ENCODE assay signal across 10 mouse cellular contexts in the genomic region with DNA sequence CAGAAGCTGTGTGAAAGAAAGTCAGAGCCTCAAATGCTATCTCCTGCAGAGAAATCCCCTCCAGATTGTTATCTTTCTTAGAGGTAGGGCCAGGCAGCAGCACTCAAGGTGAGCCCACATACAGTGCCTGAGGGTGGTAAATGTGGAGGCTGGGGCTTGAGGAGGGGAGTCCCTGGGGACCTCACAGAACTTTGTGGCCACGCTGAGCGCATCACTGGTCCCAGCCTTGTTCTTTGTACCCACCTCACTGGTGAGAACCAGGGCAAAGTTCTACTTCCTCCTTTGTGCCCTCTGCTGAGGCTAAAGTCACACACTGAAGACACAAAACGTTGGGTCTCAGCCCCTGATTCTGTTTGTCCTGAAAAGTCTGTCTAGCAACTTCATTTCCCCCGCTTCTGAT. TPM values are rescaled to one million over a fixed set of nuclear protein-coding genes. Genes with fewer than 3 reads are reported as not detected.
DNase-seq lines count a peak whose midpoint lies in the region; ATAC-seq lines count a peak whose summit lies in the region.
"Had no signal": no experiment of that assay in that cellular context is flagged by ENCODE, and none has a peak within 500 bp of the region (broad histone marks: within the 10 kb centered on the region; RNA-seq: fewer than 3 reads in every experiment).

No protein-coding gene starts in this region.

- H3K27ac ChIP-seq in limb, embryonic 15.5 days: no peak overlapping the region
- H3K27ac ChIP-seq: midbrain, embryonic 12.5 days had no signal

- DNase-seq in 416B (ENCODE audit: low read depth): peak; percentile 49
- no peak for DNase-seq in layer of hippocampus, postnatal 25 days (ENCODE audit: extremely low spot score in 1 of 2, low spot score in 1 of 2)
- DNase-seq in cerebellum, adult 8-10 months: no peak
- DNase-seq in left cerebral cortex, postnatal 25 days (ENCODE audit: low spot score in 2 of 2): no peak
- DNase-seq in gastrocnemius, adult 18-20 months (ENCODE audit: low spot score): no peak

- no peaks in the 10 kb centered on the region for H3K9me3 ChIP-seq in limb, embryonic 15.5 days
- H3K9me3 ChIP-seq: midbrain, embryonic 12.5 days had no signal

- H3K36me3 ChIP-seq in limb, embryonic 15.5 days: no peaks in the 10 kb centered on the region
- H3K36me3 ChIP-seq: midbrain, embryonic 12.5 days had no signal

- intact Hi-C loops in left cerebral cortex, postnatal 25 days (cut with DNase I): loop anchor here (10.0 kb wide), 1 partner anchor 51 kb away; no protein-coding TSS in a partner anchor

- no peaks in the 10 kb centered on the region; the same call in 1 of the 2 replicates for H3K27me3 ChIP-seq in limb, embryonic 15.5 days

- 0 out of 2 replicates have a peak overlapping the region, but pooled peaks have one; percentile 1 for H3K4me3 ChIP-seq in limb, embryonic 15.5 days
- H3K4me3 ChIP-seq: midbrain, embryonic 12.5 days had no signal

- ATAC-seq in CD4-positive, CD25-positive, alpha-beta regulatory T cell, adult 4 months: peak; percentile 60
- ATAC-seq in limb, embryonic 15.5 days (ENCODE audit: insufficient number of reproducible peaks, low FRiP score, low TSS enrichment, low read depth): no peak
- ATAC-seq in monocyte, adult 5-6 weeks (replicated peaks; ENCODE audit: insufficient number of reproducible peaks, low FRiP score, low TSS enrichment, poor library complexity, severe bottlenecking): peak; percentile 81

- 83% methylated on average over 4 of the region's 4 CpGs for WGBS in limb, embryonic 15.5 days

- no peak overlapping the region for H3K9ac ChIP-seq in limb, embryonic 15.5 days
- H3K9ac ChIP-seq: midbrain, embryonic 12.5 days had no signal

- H3K4me2 ChIP-seq in limb, embryonic 15.5 days: no peak overlapping the region
- H3K4me2 ChIP-seq: midbrain, embryonic 12.5 days had no signal

- H3K4me1 ChIP-seq in limb, embryonic 15.5 days: peaks cover 8% of the 10 kb centered on the region

RNA-seq across cellular contexts. Expression of gene Nrros, which starts 2.0 kb away (rescaled TPM):
- 10 to 100 TPM; 61.7 to 77.0 TPM for polyA plus RNA-seq in CD4-positive, CD25-positive, alpha-beta regulatory T cell, adult 4 months (2017; shearing (Covaris generic))
- 21.3 and 23.0 TPM in 2 replicates for polyA plus RNA-seq in limb, embryonic 15.5 days (2015; fragmentation: Nextera tagmentation; extraction: Ambion mirVana)
- 151 to 182 TPM (median 158 TPM) in 3 replicates for total RNA-seq in monocyte, adult 5-6 weeks (2017)
- total RNA-seq in layer of hippocampus, postnatal 25 days (2021): 10 to 100 TPM in 1 of 2 experiments, 1 to 10 TPM in 1; 8.9 to 10.6 TPM
- total RNA-seq in left cerebral cortex, postnatal 25 days (2021): 1 to 10 TPM; 7.9 to 8.9 TPM
- total RNA-seq in gastrocnemius, adult 18-20 months (2021): 1 to 10 TPM; 1.3 to 2.1 TPM

RNA-seq across cellular contexts. Expression of gene Bex6, which starts 16.2 kb away (rescaled TPM):
- not detected for polyA plus RNA-seq in CD4-positive, CD25-positive, alpha-beta regulatory T cell, adult 4 months (2017; shearing (Covaris generic))
- 0.20 TPM in 1 of 2 replicates, not detected in the other for polyA plus RNA-seq in limb, embryonic 15.5 days (2015; fragmentation: Nextera tagmentation; extraction: Ambion mirVana)
- total RNA-seq in monocyte, adult 5-6 weeks (2017): 0.87 to 1.3 TPM in 2 of 3 replicates, not detected in the other
- not detected for total RNA-seq in layer of hippocampus, postnatal 25 days (2021)
- total RNA-seq in left cerebral cortex, postnatal 25 days (2021): not detected
- total RNA-seq in gastrocnemius, adult 18-20 months (2021): not detected
- polyA plus RNA-seq: gonadal fat pad, adult 2 months; midbrain, embryonic 12.5 days had no signal

Comparison
In these comparisons a context has a peak if more than half of its experiments do, and no peak if none do; other contexts are left out.
1. RNA of gene Nrros, which starts 2.0 kb away (total RNA-seq): 151 to 182 TPM in monocyte, adult 5-6 weeks; 8.9 to 10.6 TPM in layer of hippocampus, postnatal 25 days, 7.9 to 8.9 TPM in left cerebral cortex, postnatal 25 days and 1.3 to 2.1 TPM in gastrocnemius, adult 18-20 months; every median in the first group is over 10 times any median in the second.